Mouse (Mus musculus) ES-CJ7 (cell line): Measurements from ENCODE around the gene Rab3a.

Experiments
- DNase-seq: peaks from one replicate; pipeline ENCODE4 v3.0.0; 2011; ENCODE audit warnings: low read depth, low spot score

Gene Rab3a

DNA sequence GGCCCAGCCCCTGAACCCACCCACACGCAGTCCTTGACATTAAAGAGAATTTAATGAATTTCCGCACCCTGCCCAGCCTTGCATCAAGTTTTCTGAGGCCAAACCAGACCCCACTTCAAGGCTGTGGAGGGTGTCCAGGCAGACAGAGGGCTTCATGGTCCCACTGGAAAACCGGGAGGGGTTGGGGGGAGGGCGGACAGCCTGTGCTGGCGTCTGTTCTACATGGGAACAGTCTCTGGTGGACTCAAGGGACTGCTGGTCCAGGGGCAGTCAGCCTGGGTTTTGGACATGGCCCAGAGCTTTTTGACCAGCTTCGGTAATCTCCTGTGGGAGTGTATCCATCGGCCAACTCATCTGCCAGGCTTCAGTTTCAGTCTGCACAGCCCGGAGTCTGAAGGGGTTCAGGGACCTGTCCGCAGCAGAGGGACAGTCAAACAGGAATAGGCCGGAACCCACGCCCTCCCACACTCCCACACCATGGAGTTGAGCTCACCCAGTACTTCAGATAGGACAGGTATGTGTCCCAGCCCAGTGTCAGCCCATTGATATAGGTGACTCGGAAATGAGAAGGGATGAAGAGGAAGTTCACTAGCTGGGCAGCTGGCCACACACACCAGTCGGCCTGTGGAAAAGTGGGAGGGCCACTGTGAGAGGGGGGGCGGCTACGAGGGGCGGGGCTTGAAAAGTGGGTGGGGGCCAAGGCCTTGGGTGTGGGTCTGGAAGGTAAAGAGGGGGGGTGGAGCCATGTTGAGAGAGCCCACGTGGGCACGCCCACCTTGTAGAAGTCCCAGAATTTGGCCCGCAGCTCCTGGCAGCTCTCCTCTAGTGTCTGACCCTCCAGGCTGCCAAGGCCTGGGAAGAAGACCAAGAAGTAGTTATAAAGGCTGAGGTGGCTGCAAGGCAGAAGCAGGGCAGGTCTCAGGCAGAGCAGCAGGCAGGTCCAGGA lies 4.4 kb downstream of the Rab3a start:
- peak; percentile 78 for DNase-seq

DNA sequence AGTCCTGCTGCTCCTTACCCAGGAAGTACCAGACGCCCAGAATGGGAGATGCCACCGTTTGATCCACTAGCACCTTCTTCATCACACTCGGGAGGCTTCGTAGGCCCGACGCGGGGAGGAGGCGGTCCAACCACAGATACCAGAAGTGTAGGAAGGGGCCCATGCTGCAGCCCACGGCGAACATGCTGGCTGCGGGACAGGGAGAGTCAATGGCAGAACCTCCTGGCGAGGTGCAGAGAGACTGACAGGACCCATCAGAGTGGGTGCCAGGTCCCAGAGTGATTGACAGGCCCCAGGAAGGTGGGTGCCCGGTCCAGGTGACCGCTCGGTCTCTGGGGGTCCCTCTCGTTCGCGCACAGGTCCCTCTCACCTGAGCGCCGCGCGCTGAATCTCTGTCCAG lies 5.9 kb downstream of the Rab3a start:
- DNase-seq = no peak

DNA sequence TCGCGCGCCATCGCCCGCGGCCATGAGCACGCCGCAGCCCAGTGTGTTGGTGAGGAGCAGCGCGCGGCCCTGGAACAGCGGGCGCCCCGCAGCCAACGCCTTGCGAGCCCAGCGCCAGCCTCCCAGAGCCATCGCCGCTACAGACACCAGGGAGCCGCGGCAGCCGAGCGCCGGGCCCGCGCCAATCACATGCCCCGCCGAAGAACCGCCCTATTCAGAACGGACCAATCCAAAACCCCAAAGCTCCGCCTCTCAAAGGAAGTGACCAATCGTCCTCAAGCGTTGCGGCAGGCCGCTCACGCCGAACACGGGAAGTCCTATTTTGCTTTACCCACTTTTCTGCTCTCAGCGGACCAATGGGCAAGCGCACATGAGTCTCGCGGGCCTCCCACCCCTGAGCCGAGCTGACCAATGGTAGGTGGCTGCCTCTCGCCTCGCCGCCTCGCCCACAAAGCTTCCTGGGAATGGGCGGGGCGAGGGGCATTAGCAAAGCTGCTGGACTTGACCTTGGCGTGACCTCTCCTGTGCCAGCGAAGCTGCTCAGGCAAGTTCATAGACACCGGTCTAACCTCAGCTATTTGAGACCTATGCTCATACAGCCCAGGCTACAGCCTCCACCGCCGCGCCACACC lies 6.4 kb downstream of the Rab3a start, which contains the start of gene Mpv17l2:
Gene Mpv17l2, minus strand, starts transcription at position 172 of the 632 bp plus-strand sequence.
- peak; percentile 100 for DNase-seq

DNA sequence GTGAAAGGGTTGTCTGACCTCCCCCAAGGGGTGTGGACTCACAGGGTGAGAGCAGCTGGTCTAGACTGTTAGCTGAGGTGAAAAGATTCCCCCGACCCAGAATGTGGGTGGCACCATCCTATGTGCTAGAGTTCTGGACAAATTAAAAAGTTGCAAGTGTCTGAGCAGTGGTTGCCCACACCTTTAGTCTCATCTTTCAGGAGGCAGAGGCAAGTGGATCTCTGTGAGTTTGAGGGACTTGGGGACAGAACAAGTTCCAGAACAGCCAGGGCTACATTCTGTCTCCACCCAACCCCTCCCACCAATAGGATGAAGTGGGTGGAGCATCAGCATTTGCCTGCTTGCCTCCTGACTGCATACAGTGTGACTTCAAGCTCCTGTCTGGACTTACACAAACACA lies 7.6 kb downstream of the Rab3a start:
- DNase-seq = peak; percentile 61

DNA sequence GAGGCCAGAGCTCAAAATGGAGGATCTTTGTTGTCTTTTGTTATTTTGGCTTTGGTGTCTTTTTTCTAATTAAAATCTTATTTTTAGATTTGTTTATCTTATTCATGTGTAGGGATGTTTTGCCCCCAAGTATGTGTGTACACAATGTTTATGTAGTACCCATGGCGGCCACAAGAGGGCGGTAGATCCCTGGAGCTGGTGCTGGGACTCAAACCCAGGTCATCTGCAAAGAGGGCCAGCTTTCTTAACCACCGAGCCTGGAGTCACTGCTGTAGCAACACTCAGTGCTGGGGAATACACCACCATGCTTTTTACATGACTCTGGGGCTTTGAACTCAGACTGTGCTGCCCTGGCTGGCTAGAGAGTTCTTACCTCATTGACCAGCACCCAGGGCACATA lies 8.9 kb downstream of the Rab3a start:
- DNase-seq = peak; percentile 81

DNA sequence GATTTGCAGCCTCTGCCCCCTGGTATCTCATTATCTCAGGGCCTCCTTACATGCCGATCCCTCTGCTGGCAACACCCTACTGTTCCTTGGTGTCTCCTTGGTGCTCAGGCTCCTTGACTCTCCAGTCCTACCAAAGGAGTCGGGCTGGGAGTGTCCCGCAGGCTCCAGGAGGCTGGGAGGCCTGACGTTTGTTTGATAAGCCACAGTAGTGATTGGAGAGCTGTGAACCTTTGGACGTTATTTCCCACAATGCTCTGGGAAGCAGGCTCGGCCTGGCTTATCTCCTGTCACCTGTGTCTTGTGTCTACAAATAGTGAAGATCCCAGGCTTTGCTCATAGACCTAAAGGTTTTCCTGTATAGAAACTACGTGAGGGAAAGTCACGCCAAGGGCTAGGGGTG lies 9.5 kb downstream of the Rab3a start:
- no peak for DNase-seq

DNA sequence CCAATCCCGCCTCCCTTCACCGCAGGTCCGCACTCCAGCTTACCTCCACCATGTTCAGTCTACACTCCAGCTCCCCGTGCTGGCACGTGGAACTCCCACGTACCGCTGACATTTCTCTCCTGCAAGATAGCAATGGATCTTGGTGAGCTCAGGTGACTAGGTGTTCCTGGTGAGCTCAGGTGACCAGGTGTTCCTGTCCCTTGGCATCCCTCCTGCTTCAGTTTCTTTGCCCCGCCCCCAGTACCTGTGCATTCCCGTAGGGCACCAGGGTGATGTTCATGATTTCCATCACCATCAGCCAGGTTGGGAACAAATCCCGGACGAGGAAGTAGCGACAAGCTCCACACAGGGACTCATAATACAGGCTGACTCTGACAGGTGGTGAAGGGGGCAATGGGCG lies 10.2 kb downstream of the Rab3a start:
- DNase-seq = no peak

DNA sequence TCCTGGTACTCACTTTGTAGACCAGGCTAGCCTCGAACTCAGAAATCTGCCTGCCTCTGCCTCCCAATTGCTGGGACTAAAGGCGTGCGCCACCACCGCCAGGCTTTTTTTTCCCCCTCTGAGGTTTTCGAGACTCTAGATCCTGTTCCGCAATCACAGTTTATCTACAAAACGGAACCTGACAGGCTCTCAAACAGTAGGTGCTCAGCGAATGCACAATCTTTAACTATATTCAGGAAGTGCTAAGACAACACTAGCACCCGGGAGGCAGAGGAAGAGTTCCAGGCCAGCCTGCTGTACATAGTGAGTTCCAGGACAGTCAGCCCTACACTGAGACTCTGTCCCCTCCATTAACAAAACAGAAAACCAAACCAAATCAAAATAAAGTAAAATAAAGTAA lies 10.8 kb downstream of the Rab3a start:
- DNase-seq = no peak

DNA sequence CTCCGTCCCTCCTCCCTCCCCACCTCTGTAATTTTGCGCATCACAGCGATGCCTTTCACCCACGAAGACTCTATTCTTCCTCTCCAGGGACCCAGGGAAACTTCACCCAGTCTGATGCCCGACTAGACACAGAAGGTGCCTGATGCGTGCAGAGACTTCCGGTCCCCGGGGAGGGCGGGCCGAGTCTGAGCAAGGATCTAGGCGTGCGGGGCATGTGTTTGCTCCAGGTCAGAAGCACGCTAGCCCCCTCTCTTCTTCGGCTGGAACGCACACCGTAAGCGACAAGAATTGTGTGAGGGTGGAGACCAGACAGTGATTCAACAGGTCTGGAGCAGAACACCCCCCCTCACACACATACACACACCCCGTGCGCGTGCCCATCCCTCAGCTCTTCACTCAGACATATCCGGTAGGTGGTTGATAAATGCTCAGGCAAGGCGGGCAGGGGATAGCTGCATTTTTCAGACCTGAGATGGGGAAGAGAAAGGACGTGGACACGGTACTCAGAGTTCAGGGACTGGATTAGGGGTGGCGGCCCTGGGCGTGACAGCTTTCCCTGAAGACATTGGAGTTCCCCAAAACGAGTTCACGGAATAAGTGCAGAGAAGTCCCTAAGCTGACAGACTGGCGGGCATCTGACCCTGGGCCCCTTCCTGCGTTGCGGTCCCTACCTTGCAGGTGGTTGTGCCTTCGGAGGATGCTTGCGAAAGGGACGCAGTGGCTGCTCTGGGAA lies 11.5 kb downstream of the Rab3a start:
- no peak for DNase-seq

DNA sequence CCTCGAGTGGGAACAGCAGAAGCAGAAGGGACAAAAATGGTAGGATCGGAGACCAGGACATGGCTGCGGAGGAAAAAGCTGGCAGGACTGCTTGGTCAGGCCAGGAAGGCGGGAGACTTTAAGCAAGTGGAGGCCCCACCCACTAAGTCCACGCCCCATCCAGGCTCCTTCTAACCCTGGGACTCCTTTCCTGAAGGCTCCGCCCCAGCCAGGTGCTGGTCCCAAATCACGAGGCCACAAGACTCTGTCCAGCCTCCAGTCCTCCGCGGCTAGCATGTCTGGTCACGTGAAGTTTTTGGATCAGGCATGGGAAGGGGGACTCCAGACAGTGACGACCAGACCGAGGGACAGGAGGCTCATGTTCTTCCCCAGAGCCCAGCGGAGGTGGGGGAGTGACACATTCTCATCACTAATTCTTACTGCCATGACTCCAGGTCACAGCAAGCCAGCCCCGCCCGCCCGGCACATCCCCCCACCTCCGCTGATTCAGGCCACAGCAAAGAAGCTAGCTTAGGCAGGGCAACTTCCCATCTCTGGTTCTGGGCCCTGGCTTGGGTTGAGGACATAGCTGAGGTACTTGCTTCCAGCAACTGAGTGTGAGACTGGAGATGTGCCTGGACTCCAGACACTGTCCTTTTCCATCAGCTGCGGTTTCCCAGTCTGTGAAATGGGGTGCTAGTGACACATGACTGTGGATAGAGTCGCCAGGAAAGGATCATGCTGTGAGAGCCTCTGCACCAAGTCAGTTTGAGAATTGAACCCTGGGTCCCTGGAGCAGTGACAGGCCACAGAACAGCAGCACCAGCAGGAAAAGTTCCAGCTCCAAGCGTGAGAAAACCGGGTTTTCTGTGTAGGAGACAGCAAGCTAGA lies 12.3 kb downstream of the Rab3a start:
- DNase-seq = peak; percentile 88

DNA sequence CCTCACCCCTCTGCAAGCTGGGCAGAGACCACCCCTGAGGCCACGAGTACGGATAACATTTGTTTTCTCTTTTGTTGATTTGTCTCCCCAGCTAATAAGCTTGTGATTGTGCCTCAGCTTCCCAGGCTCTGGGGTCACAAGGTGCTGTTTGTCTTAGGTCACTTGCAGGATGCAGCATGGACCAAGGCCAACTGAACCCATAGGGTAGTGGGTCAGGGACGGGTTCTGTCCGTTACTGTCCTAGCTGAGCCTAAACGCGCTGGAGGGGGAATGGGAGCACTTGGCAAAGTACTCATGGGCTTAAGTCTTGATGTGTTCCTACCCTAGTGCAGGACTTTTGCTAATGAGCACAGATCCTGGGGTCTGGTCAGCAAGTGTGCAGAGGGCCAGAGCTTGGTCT lies 13.0 kb downstream of the Rab3a start:
- DNase-seq = no peak

DNA sequence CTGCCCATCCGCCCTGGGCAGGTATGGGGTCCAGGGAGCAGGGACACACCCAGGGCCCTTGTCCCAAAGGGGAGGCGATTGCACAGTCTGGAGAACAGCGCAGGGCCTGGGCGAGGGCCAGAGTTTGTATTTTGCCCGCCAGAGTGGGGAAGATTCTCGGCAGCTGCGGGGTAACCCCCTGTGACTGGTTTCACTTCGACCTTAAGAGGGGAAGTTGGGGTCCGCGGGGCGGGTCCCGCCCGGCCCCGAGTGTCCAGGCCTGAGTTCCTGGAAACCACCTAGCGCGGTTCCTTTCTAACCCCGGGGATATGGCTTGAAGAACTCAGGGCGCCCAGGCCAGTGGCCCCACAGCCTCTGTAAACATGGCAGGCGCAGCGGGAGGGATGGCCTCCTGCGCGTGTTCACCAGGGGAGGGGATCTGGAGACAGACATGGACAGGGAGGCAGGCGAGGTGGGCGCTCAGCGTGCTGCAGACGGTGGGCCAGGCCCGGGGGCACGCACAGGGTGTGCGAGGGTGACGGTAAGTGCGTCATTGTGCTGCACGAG lies 13.8 kb downstream of the Rab3a start:
- DNase-seq = no peak

DNA sequence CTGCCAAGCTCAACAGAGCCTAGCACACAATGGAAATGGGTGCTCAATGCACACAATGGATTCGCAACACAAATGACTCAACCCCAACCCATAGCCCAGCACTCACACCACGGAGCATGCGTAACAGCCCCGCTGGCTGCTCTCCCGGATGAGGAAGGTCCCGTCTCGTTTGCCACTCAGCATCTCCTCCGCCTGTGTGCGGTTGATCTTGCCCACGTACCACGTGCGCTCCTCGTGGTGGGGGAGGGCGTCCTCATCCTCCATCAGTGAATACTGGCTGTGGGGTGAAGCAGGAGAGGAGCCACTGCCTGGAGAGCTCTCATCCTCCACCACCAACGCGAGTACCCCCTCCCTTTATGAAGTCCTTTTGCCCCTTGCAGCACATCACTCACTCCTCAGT lies 14.5 kb downstream of the Rab3a start:
- DNase-seq = peak; percentile 90

DNA sequence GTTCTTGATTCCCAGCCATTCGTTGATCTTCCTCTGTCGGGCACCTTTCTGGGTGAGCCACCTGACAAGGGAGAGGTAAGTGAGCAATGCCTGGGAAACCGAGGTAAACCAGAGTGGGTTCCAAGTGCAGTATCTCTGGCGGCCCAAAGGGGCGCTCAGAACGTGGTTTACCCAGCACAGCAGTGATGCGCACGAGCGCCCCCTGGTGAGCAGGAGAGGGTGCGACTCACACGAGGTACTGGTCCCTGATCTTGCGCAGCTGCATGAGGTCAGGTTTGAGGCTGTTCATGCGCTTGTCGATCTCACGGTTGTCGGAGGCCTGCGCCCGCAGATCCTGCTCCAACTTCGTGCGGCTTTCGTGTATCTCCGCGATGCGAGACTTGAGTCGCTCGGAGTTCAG lies 14.9 kb downstream of the Rab3a start:
- peak; percentile 100 for DNase-seq

DNA sequence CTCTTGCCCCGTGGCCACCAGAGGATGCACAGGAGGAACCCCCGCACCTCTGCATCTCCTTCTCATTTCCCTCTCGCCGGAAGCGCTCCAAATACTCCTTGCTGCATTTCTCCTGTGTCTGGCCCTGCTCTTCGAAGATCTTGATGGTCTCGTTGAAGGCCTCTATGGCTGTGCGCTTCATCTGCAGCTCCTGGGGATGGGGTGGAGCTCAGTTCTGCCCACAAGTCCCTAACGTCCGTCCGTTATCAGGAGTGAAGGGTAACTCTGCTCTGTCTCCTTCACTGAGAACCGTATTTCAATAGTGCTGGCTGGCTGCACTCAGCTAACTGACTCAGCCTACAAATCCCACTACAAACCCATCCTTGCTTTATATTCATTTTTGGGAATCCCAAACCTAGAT lies 15.4 kb downstream of the Rab3a start:
- no peak for DNase-seq

DNA sequence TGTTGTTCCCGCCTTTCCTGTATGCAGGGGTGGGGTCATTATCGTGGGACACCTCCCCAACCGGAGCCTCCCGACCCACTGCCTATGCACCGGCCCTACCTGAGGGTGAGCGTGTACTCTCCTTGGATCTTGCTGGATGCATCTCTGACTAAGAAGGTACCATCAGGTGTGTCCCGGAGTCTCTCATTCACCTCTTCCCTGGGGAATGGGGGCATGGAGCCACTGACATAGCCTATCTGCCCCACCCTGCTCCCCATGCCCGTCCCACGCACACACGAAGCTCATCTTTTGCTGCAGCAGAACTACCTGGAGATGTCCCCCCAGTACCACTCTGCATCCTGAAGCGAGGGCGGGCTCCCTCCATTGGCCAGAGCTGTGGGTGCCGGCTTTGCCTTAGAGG lies 16.3 kb downstream of the Rab3a start:
- no peak for DNase-seq

DNA sequence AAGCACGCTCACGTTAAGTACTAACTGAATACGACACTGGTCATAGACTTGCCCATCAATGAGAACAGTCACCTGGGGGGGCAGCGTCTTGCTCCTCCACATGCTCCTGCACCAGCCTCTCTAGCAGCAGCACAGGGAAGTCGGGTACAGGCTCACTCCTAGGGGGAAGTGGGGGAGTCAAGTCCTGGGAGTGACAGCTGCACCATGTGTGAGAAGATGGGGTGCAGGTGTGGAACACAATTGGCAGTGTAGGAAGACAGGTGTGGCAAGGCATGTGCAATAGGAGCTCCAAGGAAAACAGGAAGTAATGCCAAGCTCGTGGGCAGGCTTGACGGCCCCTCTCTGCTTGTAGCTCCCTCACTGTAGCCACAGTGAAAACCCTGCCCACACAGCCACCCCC lies 16.7 kb downstream of the Rab3a start:
- DNase-seq = no peak

DNA sequence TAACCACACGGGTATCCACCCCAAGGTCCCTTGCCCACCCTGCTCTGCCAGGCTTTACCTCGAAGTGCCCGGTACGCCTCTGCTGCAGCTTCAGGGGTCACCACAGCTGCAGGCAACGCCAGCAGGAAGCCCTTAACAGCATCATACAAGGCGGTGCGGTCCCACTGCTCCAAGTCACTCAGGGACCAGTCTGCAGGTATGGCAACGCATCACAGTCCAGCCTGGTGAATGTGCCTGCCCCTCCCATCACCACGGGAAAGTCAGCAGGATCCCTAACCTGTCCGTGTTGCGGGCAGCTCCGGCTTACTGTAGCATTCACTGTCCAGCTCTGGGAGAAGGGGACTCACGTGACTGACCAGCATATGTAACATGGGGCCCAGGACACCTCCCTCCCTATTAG lies 17.6 kb downstream of the Rab3a start:
- DNase-seq = no peak

DNA sequence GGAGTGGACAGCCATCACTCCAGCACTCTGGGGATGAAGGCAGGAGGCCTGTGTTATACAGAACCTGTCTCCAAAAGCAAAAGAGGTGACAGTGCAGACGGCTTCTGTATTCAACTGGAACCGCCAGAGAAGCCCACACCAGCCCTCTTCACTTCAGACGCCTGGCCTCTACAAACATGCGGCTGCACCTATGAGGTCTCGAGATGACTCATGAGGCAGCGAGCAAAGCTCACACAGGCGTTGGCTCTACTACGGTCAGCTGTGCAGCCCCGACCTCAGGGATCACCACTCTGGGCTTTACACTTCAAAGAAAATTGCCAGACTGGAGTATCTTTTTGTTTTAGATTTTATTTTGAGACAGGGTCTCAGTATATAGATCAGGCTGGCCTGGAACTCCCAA lies 18.4 kb downstream of the Rab3a start:
- no peak for DNase-seq

DNA sequence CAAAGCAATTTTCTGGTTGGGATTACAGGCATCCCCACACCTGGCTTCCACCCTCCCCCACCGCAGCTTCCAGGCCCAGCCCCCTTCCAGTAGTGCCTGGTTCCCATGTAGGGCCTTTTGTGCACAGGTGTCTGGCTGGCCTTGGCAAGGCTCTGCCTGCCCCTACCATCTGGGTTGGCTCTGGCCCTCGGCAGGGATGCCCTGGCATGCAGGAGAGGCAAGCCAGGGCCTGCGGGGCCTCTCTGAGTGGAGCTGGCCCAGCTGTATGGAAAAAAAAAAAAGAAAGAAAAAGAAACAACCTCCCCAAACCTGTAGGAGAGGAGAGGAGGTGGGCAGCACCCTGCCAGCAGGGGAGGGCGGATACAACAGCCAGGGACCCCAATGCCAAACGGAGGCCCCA lies 18.9 kb downstream of the Rab3a start:
- DNase-seq = no peak

DNA sequence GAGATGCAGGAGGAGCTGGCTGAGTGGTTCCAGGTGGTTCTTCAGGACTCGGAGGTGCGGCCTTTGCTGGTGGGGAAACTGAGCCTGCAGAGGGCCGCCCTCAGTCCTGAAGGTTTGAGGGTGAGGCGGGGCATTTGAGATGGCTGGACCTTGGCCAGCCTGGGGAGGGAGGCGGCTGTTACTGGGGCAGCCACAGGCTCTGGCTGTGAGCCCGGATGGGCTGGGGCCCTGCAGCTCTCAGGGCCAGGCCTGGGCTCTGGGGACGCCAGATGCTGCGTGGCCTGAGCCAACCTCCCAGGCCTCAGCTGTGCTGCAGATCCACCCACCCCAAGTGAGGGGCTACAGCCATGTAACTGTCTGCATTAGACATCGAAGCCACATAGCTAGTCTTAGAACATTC lies 19.4 kb downstream of the Rab3a start:
- no peak for DNase-seq
